Mouse (Mus musculus) liver, embryonic 11.5 days (tissue): ENCODE measurements around the gene Axin1. TPM values are rescaled to one million over a fixed set of nuclear protein-coding genes. Genes with fewer than 3 reads are reported as not detected.
"Not testable (repeated sequence)": the region's sequence is repeated elsewhere in the genome, so short reads cannot be mapped to it uniquely, and the experiment has no call there.

Experiments used
- ATAC-seq: fragments of 200-750 bp; cut with Nextera tagmentation; replicated peaks from 2 replicates; pipeline ENCODE4 v1.8.0; 2017; ENCODE audit warnings: moderate number of reproducible peaks, mild to moderate bottlenecking, moderate TSS enrichment, moderate library complexity; ENCODE audit not compliant: low FRiP score
- DNase-seq: peaks from one replicate; pipeline ENCODE4 v3.0.0-alpha.2; 2017; ENCODE audit warnings: low spot score
- H3K27ac ChIP-seq: fragments of 300-500 bp; sonication (generic); 2 replicates; pipeline ENCODE4 v1.5.1; 2014; ENCODE audit warnings: mild to moderate bottlenecking, low read depth, low read length, control low read depth
- H3K27me3 ChIP-seq: fragments of 300-500 bp; sonication (generic); replicated peaks from 2 replicates; pipeline ENCODE4 v1.6.1; 2014; ENCODE audit warnings: low read length, mixed read lengths; ENCODE audit not compliant: control insufficient read depth, insufficient read depth
- H3K36me3 ChIP-seq: fragments of 300-500 bp; sonication (generic); 2 replicates; pipeline ENCODE4 v1.6.1; 2014; ENCODE audit warnings: mild to moderate bottlenecking, low read length, moderate library complexity, mixed read lengths; ENCODE audit not compliant: control insufficient read depth, insufficient read depth
- H3K4me1 ChIP-seq: fragments of 300-500 bp; sonication (generic); replicated peaks from 2 replicates; pipeline ENCODE4 v1.6.1; 2014; ENCODE audit warnings: low read length, mixed read lengths; ENCODE audit not compliant: control insufficient read depth, insufficient read depth
- H3K4me2 ChIP-seq: fragments of 300-500 bp; sonication (generic); 2 replicates; pipeline ENCODE4 v1.6.1; 2014; ENCODE audit warnings: mild to moderate bottlenecking, control low read depth, moderate library complexity
- H3K4me3 ChIP-seq: fragments of 300-500 bp; sonication (generic); 2 replicates; pipeline ENCODE4 v1.5.1; 2014; ENCODE audit warnings: low read depth, low read length, control low read depth
- H3K9ac ChIP-seq: fragments of 300-500 bp; sonication (generic); 2 replicates; pipeline ENCODE4 v1.6.1; 2014; ENCODE audit warnings: low read depth, low read length, control low read depth
- H3K9me3 ChIP-seq: fragments of 300-500 bp; sonication (generic); 2 replicates; pipeline ENCODE4 v1.6.1; 2016; ENCODE audit warnings: low read length, inconsistent platforms, mixed read lengths; ENCODE audit not compliant: control insufficient read depth
- WGBS: fragments of 180-500 bp; shearing (Covaris S2); extraction: QIAGEN DNeasy Blood & Tissue Kit; methylation state at CpG from one replicate; pipeline ENCODE4 v1.1.7; 2014; 5-methylcytosine and 5-hydroxymethylcytosine counted together
- polyA plus RNA-seq: library from polyadenylated mRNA; unstranded; fragments of >200 nt; fragmentation: Nextera tagmentation; extraction: Ambion mirVana; gene quantifications from 2 replicates; pipeline ENCODE4 v1.2.1, GENCODE M21; 2014

The Axin1 gene
- polyA plus RNA-seq, 1 experiment from 2014 or later: 13.1 TPM

DNA sequence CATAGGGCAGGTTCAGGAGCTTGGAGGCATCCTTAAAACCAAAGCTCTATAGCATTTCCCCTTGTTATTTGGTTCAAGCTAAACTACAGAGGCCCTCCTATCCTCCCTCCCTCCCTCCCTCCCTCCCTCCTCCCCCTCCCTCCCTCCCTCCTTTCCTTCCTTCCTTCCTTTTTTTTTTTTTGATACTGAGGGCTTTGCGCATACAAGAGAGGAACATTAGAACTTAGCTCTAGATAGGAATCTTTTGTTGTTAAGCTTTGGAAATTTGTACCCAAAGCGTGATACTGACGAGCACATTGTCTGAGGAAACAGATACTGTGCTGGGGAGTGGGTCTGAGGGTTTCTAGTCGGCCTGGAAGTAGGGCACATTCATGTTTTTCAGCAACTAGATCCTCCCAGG lies 32.9 kb upstream of the Axin1 start:
- 30% methylated on average over 4 of the region's 4 CpGs for WGBS
- no peaks in the 10 kb centered on the region for H3K36me3 ChIP-seq
- DNase-seq (no peak), ATAC-seq (no peak)
- no peaks in the 10 kb centered on the region for H3K9me3 ChIP-seq
- H3K4me1 ChIP-seq: no peaks in the 10 kb centered on the region
- H3K27ac ChIP-seq: no peak overlapping the region
- H3K9ac ChIP-seq: no peak overlapping the region
- no peak overlapping the region for H3K4me2 ChIP-seq
- H3K27me3 ChIP-seq: peaks cover 5% of the 10 kb centered on the region
- H3K4me3 ChIP-seq: no peak overlapping the region

DNA sequence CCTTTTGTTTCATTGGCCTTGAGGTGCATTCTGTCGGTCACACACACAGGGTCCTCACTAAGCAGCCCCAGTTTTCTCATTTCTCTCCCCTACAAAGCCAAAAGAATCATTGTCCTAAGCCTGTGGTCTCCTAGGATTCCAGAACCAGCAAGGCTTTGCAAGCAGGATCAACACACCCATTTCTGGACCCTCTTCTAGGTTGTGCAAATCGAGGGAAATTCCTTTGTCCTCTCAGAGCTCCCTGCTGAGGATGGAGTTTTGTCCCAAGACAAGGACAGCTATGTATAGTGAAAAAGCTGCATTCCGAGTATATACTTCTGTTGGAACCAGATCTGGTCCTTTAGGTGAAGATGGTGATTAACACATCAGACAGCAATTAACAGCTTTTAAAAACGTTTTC lies 28.3 kb upstream of the Axin1 start:
- DNase-seq (no peak), ATAC-seq (no peak)
- Histone ChIP-seq H3K9me3 (no peaks in the 10 kb centered on the region), H3K27me3 (peaks cover 46% of the 10 kb centered on the region), H3K27ac (no peak overlapping the region), H3K4me1 (peaks cover 6% of the 10 kb centered on the region; the same call in 1 of the 2 replicates), H3K4me3 (no peak overlapping the region), H3K36me3 (no peaks in the 10 kb centered on the region), H3K4me2 (no peak overlapping the region), H3K9ac (no peak overlapping the region)
- 37% methylated on average over 4 of the region's 4 CpGs for WGBS

DNA sequence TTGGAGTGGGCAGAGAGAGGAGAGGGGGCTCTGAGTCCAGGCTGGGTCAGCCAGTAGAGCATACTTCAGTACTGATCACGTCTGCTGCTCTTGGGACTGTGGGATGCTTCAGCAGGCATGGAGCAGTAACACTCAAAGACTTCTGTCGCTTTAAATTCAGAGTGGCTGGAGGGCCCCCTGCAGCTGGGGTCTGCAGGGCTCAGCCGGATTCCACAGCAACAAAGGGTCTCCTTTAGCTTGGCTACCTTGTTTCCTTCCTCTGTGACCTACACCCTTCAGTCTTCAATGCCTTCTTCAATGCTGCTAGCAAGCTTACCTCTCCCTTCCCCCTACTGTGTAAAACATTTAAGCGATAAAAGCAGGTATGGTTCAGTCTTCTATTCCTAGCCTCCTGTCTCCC lies 27.5 kb upstream of the Axin1 start:
- Histone ChIP-seq H3K9ac (no peak overlapping the region), H3K4me2 (no peak overlapping the region), H3K27me3 (peaks cover 54% of the 10 kb centered on the region), H3K4me1 (peaks cover 6% of the 10 kb centered on the region; the same call in 1 of the 2 replicates), H3K9me3 (no peaks in the 10 kb centered on the region), H3K27ac (no peak overlapping the region), H3K4me3 (no peak overlapping the region), H3K36me3 (no peaks in the 10 kb centered on the region)
- WGBS: 10% methylated on average over 4 of the region's 4 CpGs
- DNase-seq: no peak
- ATAC-seq: no peak

GRCm38 (mm10) chr17:26111722-26112121 lies 26.8 kb upstream of the Axin1 start:
- Histone ChIP-seq H3K9ac (no peak overlapping the region), H3K4me2 (no peak overlapping the region), H3K27ac (no peak overlapping the region), H3K27me3 (peaks cover 60% of the 10 kb centered on the region), H3K4me1 (peaks cover 6% of the 10 kb centered on the region; the same call in 1 of the 2 replicates), H3K9me3 (no peaks in the 10 kb centered on the region), H3K36me3 (no peaks in the 10 kb centered on the region), H3K4me3 (no peak overlapping the region)
- WGBS: 42% methylated on average over 4 of the region's 4 CpGs
- no peak for ATAC-seq
- no peak for DNase-seq

- DNase-seq (no peak), ATAC-seq (no peak)
- Histone ChIP-seq H3K4me2 (peak overlapping the region; percentile 95), H3K9ac (peak overlapping the region; percentile 71), H3K4me1 (peaks cover 6% of the 10 kb centered on the region; the same call in 1 of the 2 replicates), H3K9me3 (no peaks in the 10 kb centered on the region), H3K27ac (no peak overlapping the region), H3K4me3 (peak overlapping the region; percentile 77), H3K36me3 (no peaks in the 10 kb centered on the region), H3K27me3 (peaks cover 67% of the 10 kb centered on the region)
- 18% methylated on average over 14 of the region's 14 CpGs for WGBS
Observed at GRCm38 (mm10) chr17:26112751-26113150, 25.7 kb upstream of the Axin1 start.

DNA sequence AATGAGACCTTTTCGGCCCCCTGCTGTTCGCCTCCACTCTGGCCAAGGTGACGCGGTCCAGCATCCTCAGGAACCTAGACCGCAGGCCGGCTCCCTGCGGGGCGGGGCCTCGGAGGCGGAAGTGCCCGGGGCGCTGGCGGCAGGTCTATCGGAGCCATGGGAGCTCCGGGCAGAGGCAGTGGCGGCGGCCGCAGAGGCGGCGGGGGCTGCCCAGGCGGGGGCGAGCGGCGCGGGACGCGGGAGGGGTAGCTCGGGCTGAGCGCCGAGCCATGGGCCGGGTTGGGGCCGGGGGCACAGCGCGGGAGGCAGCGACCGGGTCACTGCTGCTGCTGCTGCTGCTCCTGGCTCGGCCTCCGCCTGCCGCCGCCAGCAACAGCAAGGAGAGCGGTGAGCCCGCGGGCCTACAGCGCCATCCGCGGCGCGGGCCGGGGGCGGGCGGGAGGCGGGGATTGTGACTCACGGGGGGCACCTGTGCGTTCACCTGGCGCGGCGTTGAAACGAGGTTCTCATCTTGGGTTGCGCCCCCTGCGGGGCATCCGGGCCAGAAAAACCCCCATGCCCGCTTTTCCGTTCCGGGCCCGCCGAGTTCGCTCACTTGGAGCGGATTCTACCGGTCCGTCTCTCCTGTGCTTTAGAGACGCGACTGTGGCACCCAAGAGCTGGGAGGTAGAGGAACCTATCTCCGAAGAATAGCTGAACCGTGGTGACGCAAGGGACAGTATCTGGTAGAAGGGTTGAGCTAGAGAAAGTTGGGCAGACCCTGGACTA lies 25.1 kb upstream of the Axin1 start, which contains the start of gene Tmem8:
TSS of gene Tmem8 (plus strand) at position 119 of the 768 bp plus-strand sequence.
- WGBS: under 1% methylated on average over 74 of the region's 75 CpGs
- Histone ChIP-seq H3K27ac (no peak within 1 kb of the TSS), H3K9me3 (no peaks in the 10 kb centered on the region), H3K36me3 (no peaks in the 10 kb centered on the region), H3K27me3 (peaks cover 70% of the 10 kb centered on the region), H3K4me3 (peak within 1 kb of the TSS; percentile 77), H3K4me2 (peak within 1 kb of the TSS; percentile 95), H3K4me1 (peaks cover 8% of the 10 kb centered on the region; the same call in 1 of the 2 replicates), H3K9ac (peak within 1 kb of the TSS; percentile 71)
- peak; percentile 83 for DNase-seq
- peak; percentile 74 for ATAC-seq

GRCm38 (mm10) chr17:26114061-26114460 lies 24.4 kb upstream of the Axin1 start:
- Histone ChIP-seq H3K27me3 (peaks cover 73% of the 10 kb centered on the region), H3K4me3 (peak overlapping the region; percentile 77), H3K9me3 (no peaks in the 10 kb centered on the region), H3K27ac (no peak overlapping the region), H3K9ac (peak overlapping the region; percentile 71), H3K36me3 (no peaks in the 10 kb centered on the region), H3K4me1 (peaks cover 8% of the 10 kb centered on the region; the same call in 1 of the 2 replicates), H3K4me2 (peak overlapping the region; percentile 95)
- WGBS: 12% methylated on average over 8 of the region's 8 CpGs
- DNase-seq: no peak
- no peak for ATAC-seq

- not testable (repeated sequence) for H3K4me3 ChIP-seq
- WGBS: 63% methylated on average over 7 of the region's 7 CpGs
Observed at GRCm38 (mm10) chr17:26114461-26114860, 24.0 kb upstream of the Axin1 start.

More at GRCm38 (mm10) chr17:26114461-26114860, 24.0 kb upstream of the Axin1 start:
- DNase-seq, H3K4me2 ChIP-seq, H3K27ac ChIP-seq, ATAC-seq, H3K9ac ChIP-seq, H3K9me3 ChIP-seq, H3K36me3 ChIP-seq, H3K4me1 ChIP-seq: not testable (repeated sequence)
- H3K27me3 ChIP-seq: peaks cover 73% of the 10 kb centered on the region
